Mouse (Mus musculus): ENCODE results near the gene Hrh2. TPM values are rescaled to one million over a fixed set of nuclear protein-coding genes. Genes with fewer than 3 reads are reported as not detected.

The Hrh2 gene
- polyA plus RNA-seq, 1 experiment from 2014 or later: 0.04 TPM

GRCm38 (mm10) chr13:54179971-54180370 lies 12.0 kb upstream of the Hrh2 start:
- no peak overlapping the region for H3K9ac ChIP-seq (ENCODE audit: low read depth, low read length)
- H3K27ac ChIP-seq (ENCODE audit: low read depth, low read length): no peak overlapping the region
- H3K27me3 ChIP-seq (ENCODE audit: control insufficient read depth, insufficient read depth, low read length): no peaks in the 10 kb centered on the region
- no peaks in the 10 kb centered on the region for H3K36me3 ChIP-seq (ENCODE audit: control insufficient read depth, insufficient read depth, low read length)
- ATAC-seq (replicated peaks; ENCODE audit: insufficient number of reproducible peaks, low FRiP score, low TSS enrichment): no peak
- no peak overlapping the region for H3K4me3 ChIP-seq (ENCODE audit: low read depth, low read length)
- WGBS (ENCODE audit: insufficient replicate concordance): 87% methylated on average over 3 of the region's 3 CpGs
- no peaks in the 10 kb centered on the region for H3K9me3 ChIP-seq (replicated peaks; ENCODE audit: control insufficient read depth, low read length)
- H3K4me2 ChIP-seq: no peak overlapping the region
- peaks cover 8% of the 10 kb centered on the region for H3K4me1 ChIP-seq (ENCODE audit: control insufficient read depth, insufficient read depth, low read length)

DNA sequence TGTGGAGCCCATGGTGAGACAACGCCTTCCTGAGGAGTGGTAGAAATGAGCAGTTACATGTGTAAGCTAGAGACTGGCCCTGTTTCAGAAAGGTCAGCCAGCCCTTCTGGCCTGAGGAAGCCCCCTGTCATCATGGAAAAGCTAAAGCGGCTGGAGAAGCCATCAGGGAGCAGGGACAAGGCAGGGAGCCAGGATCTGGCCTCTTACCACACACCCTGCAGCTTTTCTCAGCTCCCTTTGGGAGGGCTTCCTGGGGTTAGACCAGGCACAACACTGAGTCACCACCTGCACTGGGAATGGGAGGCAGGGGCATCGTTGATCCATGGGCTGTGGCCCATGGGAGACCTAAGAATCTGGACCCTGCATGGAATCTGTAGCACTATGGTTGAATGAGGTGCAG lies 11.5 kb upstream of the Hrh2 start:
- ATAC-seq (replicated peaks; ENCODE audit: insufficient number of reproducible peaks, low FRiP score, low TSS enrichment): no peak
- WGBS (ENCODE audit: insufficient replicate concordance): 44% methylated on average over 3 of the region's 3 CpGs
- Histone ChIP-seq H3K9ac (ENCODE audit: low read depth, low read length) (no peak overlapping the region), H3K4me1 (ENCODE audit: control insufficient read depth, insufficient read depth, low read length) (peaks cover 8% of the 10 kb centered on the region), H3K27ac (ENCODE audit: low read depth, low read length) (no peak overlapping the region), H3K27me3 (ENCODE audit: control insufficient read depth, insufficient read depth, low read length) (no peaks in the 10 kb centered on the region), H3K4me2 (no peak overlapping the region), H3K4me3 (ENCODE audit: low read depth, low read length) (no peak overlapping the region), H3K36me3 (ENCODE audit: control insufficient read depth, insufficient read depth, low read length) (no peaks in the 10 kb centered on the region), H3K9me3 (replicated peaks; ENCODE audit: control insufficient read depth, low read length) (no peaks in the 10 kb centered on the region)

GRCm38 (mm10) chr13:54181318-54181717 lies 10.6 kb upstream of the Hrh2 start:
- H3K9me3 ChIP-seq (replicated peaks; ENCODE audit: control insufficient read depth, low read length): no peaks in the 10 kb centered on the region
- ATAC-seq (replicated peaks; ENCODE audit: insufficient number of reproducible peaks, low FRiP score, low TSS enrichment): no peak
- no peak overlapping the region for H3K4me2 ChIP-seq
- peaks cover 8% of the 10 kb centered on the region for H3K4me1 ChIP-seq (ENCODE audit: control insufficient read depth, insufficient read depth, low read length)
- H3K36me3 ChIP-seq (ENCODE audit: control insufficient read depth, insufficient read depth, low read length): no peaks in the 10 kb centered on the region
- H3K27me3 ChIP-seq (ENCODE audit: control insufficient read depth, insufficient read depth, low read length): no peaks in the 10 kb centered on the region
- H3K27ac ChIP-seq (ENCODE audit: low read depth, low read length): no peak overlapping the region
- WGBS (ENCODE audit: insufficient replicate concordance): 79% methylated on average over 6 of the region's 6 CpGs
- no peak overlapping the region for H3K4me3 ChIP-seq (ENCODE audit: low read depth, low read length)
- H3K9ac ChIP-seq (ENCODE audit: low read depth, low read length): no peak overlapping the region

DNA sequence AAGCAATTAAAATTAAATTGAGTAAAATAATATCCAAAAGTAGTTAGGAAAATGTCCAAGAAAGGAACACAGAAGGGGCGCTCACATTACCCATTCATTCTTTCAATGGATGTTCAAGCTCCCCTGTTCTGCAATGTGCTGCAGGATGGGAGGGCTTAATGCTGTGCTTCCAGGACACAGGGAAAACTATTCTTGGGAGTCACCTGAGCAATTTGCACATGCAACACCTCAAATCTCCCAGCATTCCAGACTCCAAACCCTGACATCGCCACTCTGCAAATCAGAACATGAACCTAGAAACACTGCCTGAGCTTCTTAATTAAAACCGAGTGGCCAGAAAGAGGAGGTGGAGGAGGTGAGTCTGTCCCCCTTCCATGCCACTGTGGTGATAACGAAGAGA lies 10.0 kb upstream of the Hrh2 start:
- no peak for ATAC-seq (replicated peaks; ENCODE audit: insufficient number of reproducible peaks, low FRiP score, low TSS enrichment)
- Histone ChIP-seq H3K4me1 (ENCODE audit: control insufficient read depth, insufficient read depth, low read length) (peaks cover 8% of the 10 kb centered on the region), H3K9me3 (replicated peaks; ENCODE audit: control insufficient read depth, low read length) (no peaks in the 10 kb centered on the region), H3K27ac (ENCODE audit: low read depth, low read length) (no peak overlapping the region), H3K9ac (ENCODE audit: low read depth, low read length) (no peak overlapping the region), H3K36me3 (ENCODE audit: control insufficient read depth, insufficient read depth, low read length) (no peaks in the 10 kb centered on the region), H3K4me2 (no peak overlapping the region), H3K4me3 (ENCODE audit: low read depth, low read length) (no peak overlapping the region), H3K27me3 (ENCODE audit: control insufficient read depth, insufficient read depth, low read length) (no peaks in the 10 kb centered on the region)
- whole genome bisulfite sequencing (ENCODE audit: insufficient replicate concordance): 83% methylated on average over 4 of the region's 4 CpGs

GRCm38 (mm10) chr13:54186394-54186793 lies 5.5 kb upstream of the Hrh2 start:
- Histone ChIP-seq H3K4me2 (no peak overlapping the region), H3K4me3 (ENCODE audit: low read depth, low read length) (no peak overlapping the region), H3K36me3 (ENCODE audit: control insufficient read depth, insufficient read depth, low read length) (no peaks in the 10 kb centered on the region), H3K27ac (ENCODE audit: low read depth, low read length) (no peak overlapping the region), H3K4me1 (ENCODE audit: control insufficient read depth, insufficient read depth, low read length) (no peaks in the 10 kb centered on the region), H3K9me3 (replicated peaks; ENCODE audit: control insufficient read depth, low read length) (no peaks in the 10 kb centered on the region), H3K27me3 (ENCODE audit: control insufficient read depth, insufficient read depth, low read length) (no peaks in the 10 kb centered on the region), H3K9ac (ENCODE audit: low read depth, low read length) (no peak overlapping the region)
- 72% methylated on average over 5 of the region's 5 CpGs for WGBS (ENCODE audit: insufficient replicate concordance)
- no peak for ATAC-seq (replicated peaks; ENCODE audit: insufficient number of reproducible peaks, low FRiP score, low TSS enrichment)

DNA sequence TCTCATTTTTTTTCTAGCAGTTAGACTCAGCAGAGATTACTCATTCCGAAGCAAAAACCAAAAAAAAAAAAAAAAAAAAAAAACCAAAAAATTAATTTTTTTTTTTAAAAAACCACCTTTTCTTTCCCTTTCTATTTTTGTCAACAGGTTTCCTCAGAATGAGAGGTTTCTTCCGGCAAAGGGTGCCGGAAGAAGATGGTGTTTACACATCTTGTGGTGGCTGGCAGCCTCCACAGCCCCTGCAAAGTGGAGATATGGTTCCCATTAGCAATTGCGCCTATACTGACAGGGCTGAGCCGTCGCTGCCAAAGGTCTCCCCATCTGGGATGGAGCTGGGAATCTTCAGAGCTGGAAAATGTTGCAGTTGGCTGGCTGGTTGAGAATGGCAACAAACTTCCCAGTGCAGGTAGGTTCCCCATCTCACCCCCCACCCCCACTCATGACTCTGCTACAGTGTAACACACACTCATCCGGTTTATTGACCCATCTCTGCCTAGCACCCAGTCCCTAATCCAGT lies 3.7 kb upstream of the Hrh2 start:
- H3K36me3 ChIP-seq (ENCODE audit: control insufficient read depth, insufficient read depth, low read length): no peaks in the 10 kb centered on the region
- H3K4me1 ChIP-seq (ENCODE audit: control insufficient read depth, insufficient read depth, low read length): peaks cover 7% of the 10 kb centered on the region; the same call in 1 of the 2 replicates
- 57% methylated on average over 7 of the region's 7 CpGs for WGBS (ENCODE audit: insufficient replicate concordance)

DNA sequence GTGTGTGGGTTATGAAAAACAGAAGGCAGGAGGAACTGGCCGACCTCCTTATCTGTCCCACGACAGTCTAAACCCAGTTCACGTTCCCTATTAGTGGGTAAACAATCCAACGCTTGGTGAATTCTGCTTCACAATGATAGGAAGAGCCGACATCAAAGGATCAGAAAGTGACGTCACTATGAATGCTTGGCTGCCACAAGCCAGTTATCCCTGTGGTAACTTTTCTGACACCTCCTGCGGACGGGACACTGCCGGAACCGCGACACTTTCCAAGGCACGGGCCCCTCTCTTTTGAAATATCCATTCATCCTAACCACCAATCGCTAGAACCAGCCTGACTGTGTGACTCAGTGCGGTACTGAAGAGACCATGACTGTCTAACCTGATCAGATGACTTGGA lies 2.0 kb upstream of the Hrh2 start:
- H3K9me3 ChIP-seq (replicated peaks; ENCODE audit: control insufficient read depth, low read length): no peaks in the 10 kb centered on the region
- peaks cover 16% of the 10 kb centered on the region for H3K27me3 ChIP-seq (ENCODE audit: control insufficient read depth, insufficient read depth, low read length)
- peaks cover 7% of the 10 kb centered on the region; the same call in 1 of the 2 replicates for H3K4me1 ChIP-seq (ENCODE audit: control insufficient read depth, insufficient read depth, low read length)
- H3K36me3 ChIP-seq (ENCODE audit: control insufficient read depth, insufficient read depth, low read length): no peaks in the 10 kb centered on the region
- 58% methylated on average over 14 of the region's 14 CpGs for WGBS (ENCODE audit: insufficient replicate concordance)
- H3K9ac ChIP-seq (ENCODE audit: low read depth, low read length): no peak overlapping the region
- H3K4me2 ChIP-seq: no peak overlapping the region
- ATAC-seq (replicated peaks; ENCODE audit: insufficient number of reproducible peaks, low FRiP score, low TSS enrichment): no peak
- no peak overlapping the region for H3K27ac ChIP-seq (ENCODE audit: low read depth, low read length)
- H3K4me3 ChIP-seq (ENCODE audit: low read depth, low read length): no peak overlapping the region

More for the DNA sequence above, 3.7 kb upstream of the Hrh2 start:
- H3K27me3 ChIP-seq (ENCODE audit: control insufficient read depth, insufficient read depth, low read length): peaks cover 12% of the 10 kb centered on the region
- H3K9ac ChIP-seq (ENCODE audit: low read depth, low read length): no peak overlapping the region
- no peak for ATAC-seq (replicated peaks; ENCODE audit: insufficient number of reproducible peaks, low FRiP score, low TSS enrichment)
- H3K9me3 ChIP-seq (replicated peaks; ENCODE audit: control insufficient read depth, low read length): no peaks in the 10 kb centered on the region
- no peak overlapping the region for H3K4me2 ChIP-seq
- no peak overlapping the region for H3K27ac ChIP-seq (ENCODE audit: low read depth, low read length)
- H3K4me3 ChIP-seq (ENCODE audit: low read depth, low read length): no peak overlapping the region

DNA sequence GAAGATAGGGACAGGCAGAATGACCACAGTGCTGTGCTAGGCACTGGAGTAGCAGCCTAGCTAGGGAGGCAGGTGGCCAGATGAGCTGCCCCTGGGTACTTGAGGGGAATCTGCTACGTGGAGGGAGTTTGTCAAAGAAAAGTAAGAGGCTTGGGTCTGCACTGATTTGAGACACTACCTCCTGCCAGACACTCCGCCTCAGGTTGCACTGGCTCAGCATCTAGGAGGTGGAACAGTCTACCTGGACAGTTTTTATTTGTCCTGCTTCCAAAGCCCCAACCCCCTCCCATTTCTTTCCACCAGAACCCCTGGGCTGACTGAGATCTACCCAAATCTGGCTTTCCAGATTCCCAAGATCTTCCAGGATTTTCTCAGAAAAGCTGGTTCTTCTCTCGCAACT lies 748 bp upstream of the Hrh2 start:
- Histone ChIP-seq H3K27me3 (ENCODE audit: control insufficient read depth, insufficient read depth, low read length) (peaks cover 16% of the 10 kb centered on the region), H3K4me3 (ENCODE audit: low read depth, low read length) (no peak overlapping the region)
- WGBS (ENCODE audit: insufficient replicate concordance): 65% methylated on average over 3 of the region's 3 CpGs

DNA sequence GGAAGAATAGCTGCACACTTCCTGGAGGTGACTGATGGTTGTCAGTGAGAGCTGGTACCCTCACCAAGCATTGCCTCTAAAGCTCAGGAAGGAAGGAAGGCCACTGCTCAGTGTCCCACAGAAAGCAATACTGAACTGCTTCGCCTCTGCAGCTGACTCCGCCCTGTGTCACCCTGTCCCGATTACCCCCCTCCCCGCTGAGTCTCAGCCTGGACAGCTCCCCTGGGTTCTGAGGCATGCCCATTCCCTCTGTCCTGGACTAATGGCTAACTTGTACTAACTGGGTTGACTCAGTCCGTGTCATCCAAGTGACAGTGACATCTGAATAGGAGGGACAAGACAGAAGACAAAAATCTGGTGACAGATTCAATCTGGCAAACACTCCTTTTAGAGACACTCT lies 1.7 kb downstream of the Hrh2 start:
- WGBS (ENCODE audit: insufficient replicate concordance): 27% methylated on average over 5 of the region's 5 CpGs
- H3K36me3 ChIP-seq (ENCODE audit: control insufficient read depth, insufficient read depth, low read length): no peaks in the 10 kb centered on the region
- H3K4me3 ChIP-seq (ENCODE audit: low read depth, low read length): no peak overlapping the region
- H3K27ac ChIP-seq (ENCODE audit: low read depth, low read length): no peak overlapping the region
- no peak for ATAC-seq (replicated peaks; ENCODE audit: insufficient number of reproducible peaks, low FRiP score, low TSS enrichment)
- no peak overlapping the region for H3K9ac ChIP-seq (ENCODE audit: low read depth, low read length)
- peaks cover 19% of the 10 kb centered on the region for H3K27me3 ChIP-seq (ENCODE audit: control insufficient read depth, insufficient read depth, low read length)
- peaks cover 7% of the 10 kb centered on the region; the same call in 1 of the 2 replicates for H3K4me1 ChIP-seq (ENCODE audit: control insufficient read depth, insufficient read depth, low read length)
- H3K9me3 ChIP-seq (replicated peaks; ENCODE audit: control insufficient read depth, low read length): no peaks in the 10 kb centered on the region
- H3K4me2 ChIP-seq: no peak overlapping the region

More for the DNA sequence above, 748 bp upstream of the Hrh2 start:
- Histone ChIP-seq H3K4me1 (ENCODE audit: control insufficient read depth, insufficient read depth, low read length) (peaks cover 7% of the 10 kb centered on the region; the same call in 1 of the 2 replicates), H3K9ac (ENCODE audit: low read depth, low read length) (no peak overlapping the region), H3K4me2 (no peak overlapping the region), H3K9me3 (replicated peaks; ENCODE audit: control insufficient read depth, low read length) (no peaks in the 10 kb centered on the region), H3K36me3 (ENCODE audit: control insufficient read depth, insufficient read depth, low read length) (no peaks in the 10 kb centered on the region), H3K27ac (ENCODE audit: low read depth, low read length) (no peak overlapping the region)
- no peak for ATAC-seq (replicated peaks; ENCODE audit: insufficient number of reproducible peaks, low FRiP score, low TSS enrichment)
